Mouse (Mus musculus) forebrain, embryonic 12.5 days (tissue): ENCODE measurements at regions not wholly inside any gene's neighbourhood (a gene's known extent, or its start where the extent isn't known, plus 50 kb on each side); places are given as distances from the start of the nearest gene placed in this dataset.

Experiments
- ATAC-seq: fragments of 200-750 bp; cut with Nextera tagmentation; 2 replicates; pipeline ENCODE4 v1.8.0; 2017; ENCODE audit warnings: moderate TSS enrichment; ENCODE audit not compliant: low FRiP score
- H3K27ac ChIP-seq: fragments of 300-500 bp; sonication (generic); 2 replicates; pipeline ENCODE4 v1.5.1; 2016; ENCODE audit warnings: mild to moderate bottlenecking
- H3K27me3 ChIP-seq: fragments of 300-500 bp; sonication (generic); 2 replicates; pipeline ENCODE4 v1.6.1; 2016; ENCODE audit warnings: mild to moderate bottlenecking
- H3K36me3 ChIP-seq: fragments of 300-500 bp; sonication (generic); replicated peaks from 2 replicates; pipeline ENCODE4 v1.6.1; 2016; ENCODE audit warnings: mild to moderate bottlenecking
- H3K4me1 ChIP-seq: fragments of 300-500 bp; sonication (generic); 2 replicates; pipeline ENCODE4 v1.6.1; 2016
- H3K4me2 ChIP-seq: fragments of 300-500 bp; sonication (generic); 2 replicates; pipeline ENCODE4 v1.6.1; 2016; ENCODE audit warnings: mild to moderate bottlenecking, moderate library complexity
- H3K4me3 ChIP-seq: fragments of 300-500 bp; sonication (generic); replicated peaks from 2 replicates; pipeline ENCODE4 v1.5.1; 2016; ENCODE audit warnings: mild to moderate bottlenecking
- H3K9ac ChIP-seq: fragments of 300-500 bp; sonication (generic); 2 replicates; pipeline ENCODE4 v1.6.1; 2016; ENCODE audit warnings: mild to moderate bottlenecking
- H3K9me3 ChIP-seq: fragments of 300-500 bp; sonication (generic); 2 replicates; pipeline ENCODE4 v1.6.1; 2016
- WGBS: fragments of 180-500 bp; shearing (Covaris S2); methylation state at CpG from one replicate; pipeline ENCODE4 v1.1.7; 2016; 5-methylcytosine and 5-hydroxymethylcytosine counted together

- H3K27me3 ChIP-seq, result no peaks in the 10 kb centered on the region
- H3K36me3 ChIP-seq, result no peaks in the 10 kb centered on the region
- no peak overlapping the region for H3K4me3 ChIP-seq
- no peaks in the 10 kb centered on the region for H3K9me3 ChIP-seq
- ATAC-seq, result no peak
- H3K4me2 ChIP-seq, result no peak overlapping the region
- peaks cover 21% of the 10 kb centered on the region for H3K4me1 ChIP-seq
- WGBS, result 83% methylated on average over 9 of the region's 9 CpGs
- no peak overlapping the region for H3K27ac ChIP-seq
- H3K9ac ChIP-seq, result no peak overlapping the region
These were observed 151.1 kb upstream of the Ppp2r3a start for GRCm38 (mm10) chr9:101402544-101403194.

- H3K36me3 ChIP-seq, result no peaks in the 10 kb centered on the region
- H3K4me3 ChIP-seq, result no peak overlapping the region
- no peak overlapping the region for H3K9ac ChIP-seq
- H3K9me3 ChIP-seq, result no peaks in the 10 kb centered on the region
- no peak overlapping the region for H3K4me2 ChIP-seq
- no peak for ATAC-seq
- H3K27ac ChIP-seq, result no peak overlapping the region
- 92% methylated on average over 9 of the region's 9 CpGs for WGBS
- H3K27me3 ChIP-seq, result no peaks in the 10 kb centered on the region
- H3K4me1 ChIP-seq, result peaks cover 12% of the 10 kb centered on the region
These were observed 149.8 kb upstream of the Ppp2r3a start for GRCm38 (mm10) chr9:101401416-101401815.

- H3K4me2 ChIP-seq, result no peak overlapping the region
- no peak overlapping the region for H3K4me3 ChIP-seq
- no peak overlapping the region for H3K9ac ChIP-seq
- WGBS, result 79% methylated on average over 3 of the region's 3 CpGs
- H3K27me3 ChIP-seq, result no peaks in the 10 kb centered on the region
- no peak for ATAC-seq
- H3K36me3 ChIP-seq, result no peaks in the 10 kb centered on the region
- no peaks in the 10 kb centered on the region for H3K4me1 ChIP-seq
- no peak overlapping the region for H3K27ac ChIP-seq
- no peaks in the 10 kb centered on the region for H3K9me3 ChIP-seq
These were observed 147.3 kb upstream of the Ppp2r3a start for GRCm38 (mm10) chr9:101398858-101399257.

GRCm38 (mm10) chr9:101369380-101369779 is 117.8 kb upstream of the Ppp2r3a start:
- H3K36me3 ChIP-seq, result no peaks in the 10 kb centered on the region
- H3K9ac ChIP-seq, result no peak overlapping the region
- no peak for ATAC-seq
- H3K27ac ChIP-seq, result no peak overlapping the region
- no peak overlapping the region for H3K4me3 ChIP-seq
- no peaks in the 10 kb centered on the region for H3K9me3 ChIP-seq
- H3K4me2 ChIP-seq, result no peak overlapping the region
- no peaks in the 10 kb centered on the region; the same call in 1 of the 2 replicates for H3K4me1 ChIP-seq
- no peaks in the 10 kb centered on the region for H3K27me3 ChIP-seq
- WGBS, result 79% methylated on average over 2 of the region's 2 CpGs

- Histone ChIP-seq H3K27me3 (no peaks in the 10 kb centered on the region), H3K36me3 (no peaks in the 10 kb centered on the region), H3K4me2 (no peak overlapping the region), H3K9me3 (no peaks in the 10 kb centered on the region), H3K4me1 (no peaks in the 10 kb centered on the region; the same call in 1 of the 2 replicates), H3K27ac (0 out of 2 replicates have a peak overlapping the region, but pooled peaks have one; percentile 19), H3K9ac (no peak overlapping the region), H3K4me3 (no peak overlapping the region)
- 59% methylated on average over 6 of the region's 6 CpGs for WGBS
- peak; percentile 53 for ATAC-seq
These were observed 105.0 kb upstream of the Ppp2r3a start for GRCm38 (mm10) chr9:101356607-101357006.

GRCm38 (mm10) chr9:101348771-101349170 is 97.2 kb upstream of the Ppp2r3a start:
- Histone ChIP-seq H3K27me3 (no peaks in the 10 kb centered on the region), H3K9me3 (no peaks in the 10 kb centered on the region), H3K4me2 (no peak overlapping the region), H3K36me3 (no peaks in the 10 kb centered on the region), H3K9ac (no peak overlapping the region), H3K4me1 (no peaks in the 10 kb centered on the region), H3K27ac (no peak overlapping the region), H3K4me3 (no peak overlapping the region)
- 95% methylated on average over 4 of the region's 4 CpGs for WGBS
- ATAC-seq, result no peak

GRCm38 (mm10) chr9:101342887-101343286 is 91.3 kb upstream of the Ppp2r3a start:
- H3K27me3 ChIP-seq, result no peaks in the 10 kb centered on the region
- H3K9me3 ChIP-seq, result no peaks in the 10 kb centered on the region
- no peak for ATAC-seq
- H3K36me3 ChIP-seq, result no peaks in the 10 kb centered on the region
- H3K4me1 ChIP-seq, result no peaks in the 10 kb centered on the region
- no peak overlapping the region for H3K9ac ChIP-seq
- H3K4me3 ChIP-seq, result no peak overlapping the region
- 87% methylated on average over 5 of the region's 5 CpGs for WGBS
- H3K4me2 ChIP-seq, result no peak overlapping the region
- no peak overlapping the region for H3K27ac ChIP-seq

- no peak for ATAC-seq
- Histone ChIP-seq H3K4me3 (no peak overlapping the region), H3K9ac (no peak overlapping the region), H3K4me2 (no peak overlapping the region), H3K27me3 (no peaks in the 10 kb centered on the region), H3K36me3 (no peaks in the 10 kb centered on the region), H3K27ac (no peak overlapping the region), H3K4me1 (no peaks in the 10 kb centered on the region), H3K9me3 (no peaks in the 10 kb centered on the region)
- 80% methylated on average over 11 of the region's 11 CpGs for WGBS
These were observed 89.3 kb upstream of the Ppp2r3a start for GRCm38 (mm10) chr9:101340796-101341465.

- Histone ChIP-seq H3K4me3 (no peak overlapping the region), H3K36me3 (no peaks in the 10 kb centered on the region), H3K4me1 (no peaks in the 10 kb centered on the region), H3K27me3 (no peaks in the 10 kb centered on the region), H3K4me2 (no peak overlapping the region), H3K9ac (no peak overlapping the region), H3K9me3 (no peaks in the 10 kb centered on the region), H3K27ac (no peak overlapping the region)
- ATAC-seq, result no peak
- WGBS, result 48% methylated on average over 8 of the region's 8 CpGs
These were observed 77.6 kb upstream of the Ppp2r3a start for GRCm38 (mm10) chr9:101329032-101329824.

GRCm38 (mm10) chr9:101326961-101327360 is 75.4 kb upstream of the Ppp2r3a start:
- no peak for ATAC-seq
- Histone ChIP-seq H3K4me2 (no peak overlapping the region), H3K9ac (no peak overlapping the region), H3K36me3 (no peaks in the 10 kb centered on the region), H3K4me1 (no peaks in the 10 kb centered on the region), H3K4me3 (no peak overlapping the region), H3K27me3 (no peaks in the 10 kb centered on the region), H3K27ac (no peak overlapping the region), H3K9me3 (no peaks in the 10 kb centered on the region)
- WGBS, result 50% methylated on average over 3 of the region's 3 CpGs

GRCm38 (mm10) chr9:101314036-101314435 is 62.4 kb upstream of the Ppp2r3a start:
- Histone ChIP-seq H3K9me3 (no peaks in the 10 kb centered on the region), H3K27me3 (0 out of 2 replicates have a peak, but pooled peaks cover 7% of the 10 kb centered on the region), H3K27ac (no peak overlapping the region), H3K4me1 (no peaks in the 10 kb centered on the region), H3K4me3 (no peak overlapping the region), H3K36me3 (no peaks in the 10 kb centered on the region), H3K9ac (no peak overlapping the region), H3K4me2 (no peak overlapping the region)
- 50% methylated on average over 4 of the region's 4 CpGs for WGBS
- no peak for ATAC-seq

- H3K9ac ChIP-seq, result no peak overlapping the region
- H3K4me2 ChIP-seq, result no peak overlapping the region
- no peaks in the 10 kb centered on the region for H3K27me3 ChIP-seq
- H3K4me1 ChIP-seq, result no peaks in the 10 kb centered on the region
- H3K4me3 ChIP-seq, result no peak overlapping the region
- H3K9me3 ChIP-seq, result no peaks in the 10 kb centered on the region
- no peak for ATAC-seq
- no peak overlapping the region for H3K27ac ChIP-seq
- 90% methylated on average over 10 of the region's 10 CpGs for WGBS
- no peaks in the 10 kb centered on the region for H3K36me3 ChIP-seq
These were observed 54.9 kb upstream of the Ppp2r3a start for GRCm38 (mm10) chr9:101306408-101306935.
